Mouse (Mus musculus) lung, adult 18-20 months (tissue): Measurements from ENCODE around the gene Prkag3.

Source experiments
- DNase-seq, 2 experiments: peaks; one replicate each; pipeline ENCODE4 v3.0.0; 2022; ENCODE audit warnings: mixed read lengths in 2 of 2

Gene Prkag3

GRCm38 (mm10) chr1:74712461-74713098 is 36.4 kb downstream of the Prkag3 start:
- DNase-seq, result peak; percentile 17 to 48

GRCm38 (mm10) chr1:74712046-74712445 is 37.0 kb downstream of the Prkag3 start:
- DNase-seq, result no peak

- no peak for DNase-seq
Observed at GRCm38 (mm10) chr1:74709566-74709965, 39.5 kb downstream of the Prkag3 start.

GRCm38 (mm10) chr1:74705016-74705415 is 44.0 kb downstream of the Prkag3 start:
- DNase-seq, result no peak

- DNase-seq, result no peak
Observed at GRCm38 (mm10) chr1:74704156-74704555, 44.9 kb downstream of the Prkag3 start.

GRCm38 (mm10) chr1:74702142-74702553 is 46.9 kb downstream of the Prkag3 start:
- no peak for DNase-seq

GRCm38 (mm10) chr1:74698791-74699190 is 50.2 kb downstream of the Prkag3 start:
- DNase-seq, result peak; percentile 33 to 34

- DNase-seq, result no peak
Observed at GRCm38 (mm10) chr1:74698353-74698752, 50.7 kb downstream of the Prkag3 start.

- peak; percentile 60 to 77 for DNase-seq
Observed at GRCm38 (mm10) chr1:74697416-74697815, 51.6 kb downstream of the Prkag3 start.

- no peak for DNase-seq
Observed at GRCm38 (mm10) chr1:74695836-74696235, 53.2 kb downstream of the Prkag3 start.

GRCm38 (mm10) chr1:74693891-74694583 is 55.0 kb downstream of the Prkag3 start:
- DNase-seq, result no peak
